Mouse (Mus musculus) ES-E14 (cell line): ENCODE results near the gene Hist1h4d.

Experiments used
- HCFC1 ChIP-seq: IDR thresholded peaks from 2 replicates; pipeline ENCODE4 v1.6.1; 2012; ENCODE audit warnings: low read length, inconsistent platforms, borderline replicate concordance; ENCODE audit not compliant: insufficient read depth
- MAFK ChIP-seq: IDR thresholded peaks from 2 replicates; pipeline ENCODE4 v1.6.1; 2014; ENCODE audit warnings: mild to moderate bottlenecking, low read depth, low read length, inconsistent platforms; ENCODE audit not compliant: insufficient read depth
- ZC3H11A ChIP-seq: IDR thresholded peaks from 2 replicates; pipeline ENCODE4 v1.6.1; 2012; ENCODE audit warnings: low read depth, mild to moderate bottlenecking, inconsistent platforms, low read length, borderline replicate concordance
- ZNF384 ChIP-seq: IDR thresholded peaks from 2 replicates; pipeline ENCODE4 v1.6.1; 2012; ENCODE audit warnings: low read depth, low read length, inconsistent platforms

- TF ChIP-seq ZC3H11A, result no peak
- no peak for TF ChIP-seq MAFK
- TF ChIP-seq HCFC1, result no peak
- TF ChIP-seq ZNF384, result no peak
Measured at GRCm38 (mm10) chr13:23564482-23564881, 16.9 kb upstream of the Hist1h4d start.
